Mouse (Mus musculus): Measurements from ENCODE around the gene Vps52. TPM values are rescaled to one million over a fixed set of nuclear protein-coding genes. Genes with fewer than 3 reads are reported as not detected.

Gene Vps52
- polyA plus RNA-seq, 1 experiment from 2014 or later = 57.2 TPM

DNA sequence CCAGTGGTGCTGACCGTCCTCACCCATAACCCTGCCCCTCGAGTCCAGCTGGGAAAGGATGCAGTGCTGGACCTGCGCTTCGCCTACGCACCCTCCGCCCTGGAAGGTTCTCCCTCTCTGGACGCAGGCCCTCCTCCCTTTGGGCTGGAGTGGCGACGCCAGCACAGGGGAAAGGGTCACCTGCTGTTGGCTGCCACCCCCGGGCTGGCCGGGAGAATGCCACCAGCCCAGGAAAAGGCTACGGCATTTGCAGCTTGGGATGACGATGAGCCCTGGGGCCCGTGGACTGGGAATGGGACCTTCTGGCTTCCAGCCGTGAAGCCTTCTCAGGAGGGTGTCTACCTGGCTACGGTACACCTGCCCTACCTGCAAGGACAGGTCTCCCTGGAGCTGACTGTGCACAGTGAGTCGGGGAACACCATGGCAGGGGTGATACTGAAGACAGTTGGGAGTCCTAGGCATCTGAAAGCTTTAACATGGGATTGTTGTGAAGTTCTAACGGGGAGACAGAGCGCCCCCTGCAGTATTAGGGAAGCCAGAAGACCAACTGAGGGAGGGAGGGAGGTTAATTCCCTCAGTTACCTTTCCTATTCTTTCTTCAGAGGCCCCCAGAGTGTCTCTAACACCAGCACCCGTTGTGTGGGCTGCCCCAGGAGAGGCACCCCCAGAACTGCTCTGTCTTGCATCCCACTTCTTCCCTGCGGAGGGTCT, 30.1 kb upstream of the Vps52 start:
- Histone ChIP-seq H3K36me3 (peaks cover 9% of the 10 kb centered on the region; the same call in 1 of the 2 replicates), H3K4me1 (peaks cover 14% of the 10 kb centered on the region), H3K9ac (no peak overlapping the region), H3K4me3 (replicated peaks) (no peak overlapping the region), H3K4me2 (replicated peaks) (no peak overlapping the region), H3K27ac (replicated peaks) (no peak overlapping the region), H3K9me3 (replicated peaks) (no peaks in the 10 kb centered on the region), H3K27me3 (no peaks in the 10 kb centered on the region)
- 78% methylated on average over 21 of the region's 21 CpGs for WGBS
- no peak for ATAC-seq (ENCODE audit: insufficient number of reproducible peaks, low FRiP score, low TSS enrichment, low read depth)

GRCm38 (mm10) chr17:33926207-33926932, 29.2 kb upstream of the Vps52 start:
- WGBS = 73% methylated on average over 17 of the region's 17 CpGs
- Histone ChIP-seq H3K4me3 (replicated peaks) (no peak overlapping the region), H3K9ac (no peak overlapping the region), H3K4me2 (replicated peaks) (no peak overlapping the region), H3K27me3 (no peaks in the 10 kb centered on the region), H3K36me3 (peaks cover 9% of the 10 kb centered on the region; the same call in 1 of the 2 replicates), H3K9me3 (replicated peaks) (no peaks in the 10 kb centered on the region), H3K27ac (replicated peaks) (no peak overlapping the region), H3K4me1 (peaks cover 22% of the 10 kb centered on the region)
- no peak for ATAC-seq (ENCODE audit: insufficient number of reproducible peaks, low FRiP score, low TSS enrichment, low read depth)

DNA sequence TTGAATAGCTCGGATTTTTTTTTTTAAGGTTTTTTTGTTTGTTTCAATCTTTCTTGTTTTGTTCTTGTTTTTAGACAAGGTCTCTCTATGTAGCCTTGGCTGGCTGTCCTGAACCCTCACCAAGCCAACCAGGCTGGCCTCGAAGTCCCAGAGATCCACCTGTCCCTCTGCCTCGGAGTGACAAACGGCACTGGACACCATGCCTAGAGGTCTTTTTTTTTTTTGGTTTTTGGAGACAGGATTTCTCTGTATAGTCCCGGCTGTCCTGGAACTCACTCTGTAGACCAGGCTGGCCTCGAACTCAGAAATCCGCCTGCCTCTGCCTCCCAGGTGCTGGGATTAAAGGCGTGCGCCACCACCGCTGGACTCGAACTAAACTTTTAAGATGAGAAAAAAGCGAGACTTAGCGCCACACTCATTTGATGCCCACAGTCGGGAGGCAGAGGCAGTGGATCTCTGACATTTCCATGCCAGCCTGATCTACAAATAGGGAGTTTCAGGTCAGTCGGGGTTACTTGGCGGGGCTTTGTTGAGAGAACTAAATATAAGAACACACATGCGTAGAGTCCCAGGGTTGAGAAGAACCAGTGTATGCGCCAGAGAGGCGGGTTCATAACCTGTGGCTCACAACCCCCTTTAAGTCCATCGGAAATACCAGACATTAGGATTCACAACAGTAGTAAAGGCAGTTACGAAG, 27.2 kb upstream of the Vps52 start:
- no peak overlapping the region for H3K27ac ChIP-seq (replicated peaks)
- 60% methylated on average over 21 of the region's 21 CpGs for WGBS

GRCm38 (mm10) chr17:33929371-33930279, 26.0 kb upstream of the Vps52 start, which contains the start of gene Rgl2:
Rgl2 (plus strand) TSS chr17:33929543.
- peaks cover 30% of the 10 kb centered on the region for H3K4me1 ChIP-seq
- no peaks in the 10 kb centered on the region for H3K27me3 ChIP-seq
- H3K36me3 ChIP-seq = peaks cover 30% of the 10 kb centered on the region
- no peaks in the 10 kb centered on the region for H3K9me3 ChIP-seq (replicated peaks)
- H3K27ac ChIP-seq (replicated peaks) = peak within 1 kb of the TSS; percentile 96
- H3K4me2 ChIP-seq (replicated peaks) = peak within 1 kb of the TSS; percentile 98
- peak within 1 kb of the TSS; percentile 67 for H3K9ac ChIP-seq
- ATAC-seq (ENCODE audit: insufficient number of reproducible peaks, low FRiP score, low TSS enrichment, low read depth) = peak; percentile 87
- under 1% methylated on average over 79 of the region's 80 CpGs for WGBS
- H3K4me3 ChIP-seq (replicated peaks) = peak within 1 kb of the TSS; percentile 78

More for the DNA sequence above, 27.2 kb upstream of the Vps52 start:
- Histone ChIP-seq H3K9me3 (replicated peaks) (no peaks in the 10 kb centered on the region), H3K27me3 (no peaks in the 10 kb centered on the region), H3K4me2 (replicated peaks) (peak overlapping the region; percentile 98), H3K9ac (peak overlapping the region; percentile 67), H3K4me1 (peaks cover 30% of the 10 kb centered on the region), H3K4me3 (replicated peaks) (peak overlapping the region; percentile 78), H3K36me3 (peaks cover 21% of the 10 kb centered on the region)
- ATAC-seq (ENCODE audit: insufficient number of reproducible peaks, low FRiP score, low TSS enrichment, low read depth) = no peak

DNA sequence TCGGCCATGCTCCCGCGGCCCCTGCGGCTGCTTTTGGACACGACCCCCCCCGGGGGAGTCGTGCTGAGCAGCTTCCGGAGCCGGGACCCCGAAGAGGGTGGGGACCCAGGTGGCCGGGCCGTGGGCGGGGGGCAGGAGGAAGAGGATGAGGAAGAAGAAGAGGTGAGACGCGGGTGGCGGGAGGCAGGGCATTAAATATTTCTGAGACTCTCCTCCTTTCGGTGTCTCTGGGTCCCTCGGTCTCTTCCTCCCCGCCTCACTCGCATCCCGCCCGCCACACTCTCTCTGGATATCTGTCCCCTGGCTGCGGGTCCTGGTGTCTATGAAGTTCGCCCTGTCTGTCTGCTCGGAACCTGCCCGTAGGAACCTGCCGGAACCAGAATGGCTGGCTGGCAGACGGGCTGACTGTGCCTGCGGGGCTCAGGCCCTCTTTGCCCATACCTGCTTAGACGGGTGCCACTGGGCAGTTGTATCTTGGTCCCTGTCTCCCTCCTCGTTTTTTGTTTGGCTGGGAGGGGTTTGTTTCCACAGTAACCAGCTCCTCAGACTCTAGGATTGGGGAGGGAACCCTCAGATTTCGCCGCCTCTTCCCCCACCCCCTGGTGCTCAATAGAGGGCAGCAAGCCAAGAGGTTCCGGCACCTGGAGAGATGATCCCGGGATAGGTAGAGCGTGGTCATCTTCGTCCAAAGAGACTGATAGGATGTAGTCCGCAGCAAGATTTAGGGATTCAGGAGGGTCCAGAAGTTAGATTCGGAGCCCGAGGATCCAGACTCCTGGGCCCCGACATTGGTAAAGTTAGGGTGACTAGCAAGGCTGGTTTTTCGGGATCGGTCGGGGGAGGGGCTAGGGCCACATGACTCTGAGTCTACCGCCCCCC, 25.1 kb upstream of the Vps52 start:
- H3K27me3 ChIP-seq = no peaks in the 10 kb centered on the region
- H3K36me3 ChIP-seq = peaks cover 39% of the 10 kb centered on the region
- H3K27ac ChIP-seq (replicated peaks) = peak overlapping the region; percentile 96
- WGBS = under 1% methylated on average over 45 of the region's 45 CpGs
- H3K9ac ChIP-seq = peak overlapping the region; percentile 67
- H3K4me2 ChIP-seq (replicated peaks) = peak overlapping the region; percentile 98
- peak overlapping the region; percentile 78 for H3K4me3 ChIP-seq (replicated peaks)
- H3K4me1 ChIP-seq = peaks cover 30% of the 10 kb centered on the region
- H3K9me3 ChIP-seq (replicated peaks) = no peaks in the 10 kb centered on the region
- ATAC-seq (ENCODE audit: insufficient number of reproducible peaks, low FRiP score, low TSS enrichment, low read depth) = peak; percentile 4; the same call in 1 of the 2 replicates

DNA sequence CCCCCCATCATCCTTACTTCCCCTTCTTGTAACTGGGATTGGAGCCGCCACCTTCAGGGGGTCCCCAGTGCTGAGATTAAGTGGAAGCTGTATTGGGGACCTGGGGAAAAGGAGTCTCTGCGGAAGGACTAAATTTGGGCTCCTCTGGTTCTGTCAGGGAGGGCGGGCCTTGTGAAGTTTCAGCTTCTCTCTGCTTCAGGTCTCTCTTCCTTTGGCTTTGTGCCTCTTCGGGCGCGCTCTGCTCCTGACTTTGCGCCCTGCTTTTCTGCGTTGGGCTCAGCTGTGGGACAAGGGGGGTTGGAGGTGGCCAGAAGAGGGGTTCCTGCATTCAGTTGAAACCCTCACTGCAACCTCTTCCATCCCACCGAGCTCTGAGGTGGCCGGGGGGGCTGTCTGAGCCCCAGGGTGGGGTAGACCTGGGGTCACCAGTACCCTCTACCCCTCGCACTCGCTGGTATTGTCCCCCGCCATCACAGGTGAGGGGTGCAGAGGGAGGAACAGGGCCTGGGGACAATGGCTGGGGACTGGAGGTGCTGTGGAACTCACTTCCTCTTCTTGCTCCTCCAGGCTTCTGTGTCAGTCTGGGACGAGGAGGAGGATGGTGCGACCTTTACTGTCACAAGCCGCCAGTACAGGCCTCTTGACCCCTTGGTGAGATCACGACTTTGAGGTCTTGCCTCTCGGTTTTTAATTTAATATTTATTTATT, 24.3 kb upstream of the Vps52 start:
- Histone ChIP-seq H3K4me3 (replicated peaks) (peak overlapping the region; percentile 78), H3K4me2 (replicated peaks) (peak overlapping the region; percentile 98), H3K36me3 (peaks cover 45% of the 10 kb centered on the region), H3K9ac (peak overlapping the region; percentile 67), H3K9me3 (replicated peaks) (no peaks in the 10 kb centered on the region), H3K27me3 (no peaks in the 10 kb centered on the region), H3K27ac (replicated peaks) (peak overlapping the region; percentile 96), H3K4me1 (peaks cover 30% of the 10 kb centered on the region)
- ATAC-seq (ENCODE audit: insufficient number of reproducible peaks, low FRiP score, low TSS enrichment, low read depth) = no peak
- WGBS = 28% methylated on average over 18 of the region's 18 CpGs

- no peak overlapping the region for H3K27ac ChIP-seq (replicated peaks)
- no peaks in the 10 kb centered on the region for H3K27me3 ChIP-seq
- no peaks in the 10 kb centered on the region for H3K9me3 ChIP-seq (replicated peaks)
- peaks cover 30% of the 10 kb centered on the region for H3K4me1 ChIP-seq
- H3K4me2 ChIP-seq (replicated peaks) = peak overlapping the region; percentile 98; the same call in 1 of the 2 replicates
- ATAC-seq (ENCODE audit: insufficient number of reproducible peaks, low FRiP score, low TSS enrichment, low read depth) = no peak
- peak overlapping the region; percentile 78; the same call in 1 of the 2 replicates for H3K4me3 ChIP-seq (replicated peaks)
- WGBS = 89% methylated on average over 11 of the region's 11 CpGs
- peaks cover 50% of the 10 kb centered on the region for H3K36me3 ChIP-seq
- H3K9ac ChIP-seq = no peak overlapping the region
Measured at GRCm38 (mm10) chr17:33931947-33932346, 23.7 kb upstream of the Vps52 start.

- 72% methylated on average over 14 of the region's 14 CpGs for WGBS
- peaks cover 53% of the 10 kb centered on the region for H3K36me3 ChIP-seq
- no peak for ATAC-seq (ENCODE audit: insufficient number of reproducible peaks, low FRiP score, low TSS enrichment, low read depth)
Measured at GRCm38 (mm10) chr17:33932448-33932847, 23.2 kb upstream of the Vps52 start.

GRCm38 (mm10) chr17:33932970-33933369, 22.6 kb upstream of the Vps52 start:
- Histone ChIP-seq H3K27me3 (no peaks in the 10 kb centered on the region), H3K9me3 (replicated peaks) (no peaks in the 10 kb centered on the region), H3K4me1 (peaks cover 27% of the 10 kb centered on the region), H3K36me3 (peaks cover 51% of the 10 kb centered on the region), H3K4me2 (replicated peaks) (no peak overlapping the region), H3K9ac (no peak overlapping the region), H3K4me3 (replicated peaks) (no peak overlapping the region), H3K27ac (replicated peaks) (no peak overlapping the region)
- no peak for ATAC-seq (ENCODE audit: insufficient number of reproducible peaks, low FRiP score, low TSS enrichment, low read depth)
- 81% methylated on average over 15 of the region's 15 CpGs for WGBS

More at GRCm38 (mm10) chr17:33932448-33932847, 23.2 kb upstream of the Vps52 start:
- H3K4me1 ChIP-seq = peaks cover 30% of the 10 kb centered on the region
- H3K4me3 ChIP-seq (replicated peaks) = no peak overlapping the region
- H3K4me2 ChIP-seq (replicated peaks) = no peak overlapping the region
- H3K27ac ChIP-seq (replicated peaks) = no peak overlapping the region
- no peaks in the 10 kb centered on the region for H3K9me3 ChIP-seq (replicated peaks)
- H3K9ac ChIP-seq = no peak overlapping the region
- H3K27me3 ChIP-seq = no peaks in the 10 kb centered on the region

Measured in embryonic facial prominence, embryonic 15.5 days (tissue).